Mouse (Mus musculus) C2C12 (cell line): ENCODE results near the gene Lcn2. TPM values are rescaled to one million over a fixed set of nuclear protein-coding genes. Genes with fewer than 3 reads are reported as not detected.

Source experiments
- H3K27me3 ChIP-seq: one replicate; pipeline ENCODE4 v1.6.1; 2011; ENCODE audit not compliant: control insufficient read depth, insufficient read depth, insufficient read length
- H3K36me3 ChIP-seq: one replicate; pipeline ENCODE4 v1.6.1; 2011; ENCODE audit not compliant: control insufficient read depth, insufficient read depth
- H3K4me3 ChIP-seq: one replicate; pipeline ENCODE4 v1.5.1; 2011; ENCODE audit warnings: mild to moderate bottlenecking, control low read depth; ENCODE audit not compliant: poor library complexity, insufficient read depth, severe bottlenecking
- H3K79me2 ChIP-seq: one replicate; pipeline ENCODE4 v1.6.1; 2011; ENCODE audit not compliant: control insufficient read depth, insufficient read depth
- H3K79me3 ChIP-seq: one replicate; pipeline ENCODE4 v1.6.1; 2011; ENCODE audit warnings: low read depth, control low read depth
- H3ac ChIP-seq: one replicate; pipeline ENCODE3; 2011; ENCODE audit warnings: low read depth; ENCODE audit not compliant: control insufficient read depth, insufficient read length
- CEBPB ChIP-seq: IDR thresholded peaks from one replicate; pipeline ENCODE4 v1.6.1; 2011; ENCODE audit warnings: low read depth, mild to moderate bottlenecking, control low read depth, moderate library complexity
- CTCF ChIP-seq: IDR thresholded peaks from one replicate; pipeline ENCODE4 v1.5.1; 2011; ENCODE audit not compliant: control insufficient read depth, insufficient read depth, insufficient read length
- FOSL1 ChIP-seq: IDR thresholded peaks from one replicate; pipeline ENCODE4 v1.8.0; 2011; ENCODE audit warnings: mild to moderate bottlenecking, low read length; ENCODE audit not compliant: poor library complexity, insufficient read depth, severe bottlenecking
- MAX ChIP-seq: IDR thresholded peaks from one replicate; pipeline ENCODE4 v1.6.1; 2011; ENCODE audit warnings: mild to moderate bottlenecking, control low read depth
- MYOD1 ChIP-seq: IDR thresholded peaks from one replicate; pipeline ENCODE4 v1.6.1; 2011; ENCODE audit warnings: low read depth; ENCODE audit not compliant: control insufficient read depth, insufficient read length
- MYOG ChIP-seq: IDR thresholded peaks from one replicate; pipeline ENCODE4 v1.6.1; 2011; ENCODE audit not compliant: control insufficient read depth, insufficient read length; ENCODE audit errors: extremely low read depth
- USF1 ChIP-seq: IDR thresholded peaks from one replicate; pipeline ENCODE4 v1.6.1; 2011; ENCODE audit warnings: low read depth, mild to moderate bottlenecking, control low read depth, moderate library complexity
- polyA plus RNA-seq: library from polyadenylated mRNA; unstranded; fragments of >200 nt; fragmentation: generic; extraction: Trizol; gene quantifications from one replicate; pipeline ENCODE4 v1.2.1, GENCODE M21; 2012; ENCODE audit warnings: missing spikeins

Lcn2 gene
- polyA plus RNA-seq, 1 experiment = not detected

GRCm38 (mm10) chr2:32395484-32395945, 7.5 kb upstream of the Lcn2 start, which contains the start of gene Ptges2:
TSS of gene Ptges2 (plus strand) at chr2:32395896.
- Histone ChIP-seq H3K27me3 (no peaks in the 10 kb centered on the region), H3ac (peak within 1 kb of the TSS; percentile 95), H3K36me3 (peaks cover 9% of the 10 kb centered on the region), H3K4me3 (peak within 1 kb of the TSS; percentile 86), H3K79me2 (peaks cover 30% of the 10 kb centered on the region), H3K79me3 (peaks cover 18% of the 10 kb centered on the region)
- TF ChIP-seq MAX (peak; percentile 77), USF1 (peak; percentile 95), FOSL1 (no peak), CEBPB (no peak)

GRCm38 (mm10) chr2:32394973-32395372, 6.9 kb upstream of the Lcn2 start:
- Histone ChIP-seq H3K4me3 (peak overlapping the region; percentile 86), H3ac (peak overlapping the region; percentile 71), H3K79me2 (peaks cover 30% of the 10 kb centered on the region), H3K27me3 (no peaks in the 10 kb centered on the region), H3K36me3 (peaks cover 9% of the 10 kb centered on the region), H3K79me3 (peaks cover 18% of the 10 kb centered on the region)
- TF ChIP-seq MYOG (no peak), MAX (no peak), FOSL1 (no peak), CTCF (peak; percentile 11)

GRCm38 (mm10) chr2:32392063-32392462, 4.0 kb upstream of the Lcn2 start:
- TF ChIP-seq FOSL1 = no peak
- no peak for TF ChIP-seq CTCF
- TF ChIP-seq USF1 = no peak
- TF ChIP-seq MYOG = no peak
- no peak for TF ChIP-seq CEBPB
- no peak for TF ChIP-seq MAX
- TF ChIP-seq MYOD1 = no peak
- Histone ChIP-seq H3K79me3 (peaks cover 5% of the 10 kb centered on the region), H3K4me3 (no peak overlapping the region), H3K27me3 (peaks cover 18% of the 10 kb centered on the region), H3K36me3 (no peaks in the 10 kb centered on the region), H3ac (no peak overlapping the region), H3K79me2 (peaks cover 11% of the 10 kb centered on the region)

- H3K36me3 ChIP-seq = no peaks in the 10 kb centered on the region
- H3ac ChIP-seq = no peak overlapping the region
- no peak for TF ChIP-seq CTCF
- TF ChIP-seq MAX = no peak
- TF ChIP-seq FOSL1 = no peak
- no peak for TF ChIP-seq CEBPB
- no peak for TF ChIP-seq MYOD1
- TF ChIP-seq USF1 = no peak
- TF ChIP-seq MYOG = no peak
- H3K79me2 ChIP-seq = no peaks in the 10 kb centered on the region
- H3K4me3 ChIP-seq = no peak overlapping the region
- no peaks in the 10 kb centered on the region for H3K79me3 ChIP-seq
- peaks cover 23% of the 10 kb centered on the region for H3K27me3 ChIP-seq
Observed at GRCm38 (mm10) chr2:32390871-32391270, 2.8 kb upstream of the Lcn2 start.

- Histone ChIP-seq H3K79me2 (no peaks in the 10 kb centered on the region), H3K27me3 (peaks cover 23% of the 10 kb centered on the region), H3K4me3 (no peak overlapping the region), H3ac (no peak overlapping the region), H3K79me3 (no peaks in the 10 kb centered on the region), H3K36me3 (no peaks in the 10 kb centered on the region)
- TF ChIP-seq FOSL1 (no peak), CTCF (no peak), MYOG (no peak), CEBPB (no peak), MYOD1 (no peak), USF1 (no peak)
Observed at GRCm38 (mm10) chr2:32389157-32389556, 1.1 kb upstream of the Lcn2 start.

GRCm38 (mm10) chr2:32382689-32383088, 5.4 kb downstream of the Lcn2 start:
- Histone ChIP-seq H3K36me3 (peaks cover 12% of the 10 kb centered on the region), H3K4me3 (no peak overlapping the region), H3K27me3 (peaks cover 13% of the 10 kb centered on the region), H3K79me2 (peaks cover 14% of the 10 kb centered on the region), H3K79me3 (no peaks in the 10 kb centered on the region), H3ac (no peak overlapping the region)
- TF ChIP-seq MYOD1 = no peak
- no peak for TF ChIP-seq MYOG
- TF ChIP-seq USF1 = no peak
- TF ChIP-seq CEBPB = no peak
- TF ChIP-seq MAX = no peak
- TF ChIP-seq CTCF = no peak
- no peak for TF ChIP-seq FOSL1
